Mouse (Mus musculus): ENCODE data around the gene Cldn34c1. TPM values are rescaled to one million over a fixed set of nuclear protein-coding genes. Genes with fewer than 3 reads are reported as not detected.
"Not testable (repeated sequence)": the region's sequence is repeated elsewhere in the genome, so short reads cannot be mapped to it uniquely, and the experiment has no call there.

Gene Cldn34c1
- total RNA-seq (2015; ENCODE audit: low replicate concordance) (9.2 and 9.4 TPM in 2 replicates), total RNA-seq (2017; ENCODE audit: low replicate concordance) (9.2 and 9.5 TPM in 2 replicates)

- ATAC-seq (replicated peaks; ENCODE audit: low FRiP score, poor library complexity, severe bottlenecking): peak; percentile 100
Measured at GRCm38 (mm10) chrX:123103291-123104260, at the start of gene Cldn34c1. Cldn34c1 (plus strand) TSS chrX:123103495.

- ATAC-seq (replicated peaks; ENCODE audit: low FRiP score, poor library complexity, severe bottlenecking): no peak
Measured at GRCm38 (mm10) chrX:123087441-123087840, 15.9 kb upstream of the Cldn34c1 start.

- ATAC-seq (replicated peaks; ENCODE audit: low FRiP score, poor library complexity, severe bottlenecking): not testable (repeated sequence)
Measured at GRCm38 (mm10) chrX:123102806-123103205, 489 bp upstream of the Cldn34c1 start.

- ATAC-seq (replicated peaks; ENCODE audit: low FRiP score, poor library complexity, severe bottlenecking): not testable (repeated sequence)
Measured at GRCm38 (mm10) chrX:123104692-123105091, 1.4 kb downstream of the Cldn34c1 start.

GRCm38 (mm10) chrX:123222381-123222780 lies 119.1 kb downstream of the Cldn34c1 start, which contains the start of gene Srsx:
Srsx (minus strand) TSS chrX:123222481.
- not testable (repeated sequence) for ATAC-seq (replicated peaks; ENCODE audit: low FRiP score, poor library complexity, severe bottlenecking)

Other genes starting within 250 kb of the Cldn34c1 start
- gene Gm17521, start 73.8 kb upstream of the Cldn34c1 start, total RNA-seq (2015; ENCODE audit: low replicate concordance): not detected in 2 replicates
- gene Gm17521, start 73.8 kb upstream of the Cldn34c1 start, total RNA-seq (2017; ENCODE audit: low replicate concordance): not detected in 2 replicates
- gene Srsx, start 119.0 kb downstream of the Cldn34c1 start, total RNA-seq (2015; ENCODE audit: low replicate concordance): not detected in 2 replicates
- gene Srsx, start 119.0 kb downstream of the Cldn34c1 start, total RNA-seq (2017; ENCODE audit: low replicate concordance): not detected in 2 replicates
- not detected in 2 replicates for gene Gm17577, start 143.4 kb downstream of the Cldn34c1 start, total RNA-seq (2015; ENCODE audit: low replicate concordance)
- gene Gm17577, start 143.4 kb downstream of the Cldn34c1 start, total RNA-seq (2017; ENCODE audit: low replicate concordance): not detected in 2 replicates

All from erythroid progenitor cell, adult 5-6 weeks (primary cell).